Mouse (Mus musculus): Measurements from ENCODE around the gene Pmfbp1. TPM values are rescaled to one million over a fixed set of nuclear protein-coding genes. Genes with fewer than 3 reads are reported as not detected.

Gene Pmfbp1
- polyA plus RNA-seq, 1 experiment from 2014 or later: 0.12 TPM

DNA sequence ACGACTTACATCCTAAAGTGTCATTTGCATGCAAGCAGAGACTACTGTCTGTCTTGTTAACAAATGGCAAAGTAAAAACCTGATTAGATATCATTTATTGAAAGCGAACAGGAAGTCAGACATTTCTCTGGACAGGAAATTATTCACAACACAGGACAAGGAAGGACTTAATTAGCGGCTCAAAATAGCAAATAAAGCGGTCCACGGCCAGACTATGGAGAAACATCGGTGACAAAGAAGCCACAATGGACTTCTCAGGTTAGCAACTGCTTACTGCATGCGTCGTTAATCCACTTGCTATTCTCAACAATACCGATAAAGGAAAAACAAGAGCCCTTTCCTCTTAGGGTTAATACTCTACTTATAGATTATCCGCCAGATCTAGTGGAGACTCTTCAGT, 70.9 kb downstream of the Pmfbp1 start:
- H3K4me2 ChIP-seq (ENCODE audit: low read depth, severe bottlenecking): peak overlapping the region; percentile 74
- no peaks in the 10 kb centered on the region for H3K27me3 ChIP-seq (ENCODE audit: control insufficient read depth, insufficient read depth, low read length)
- ATAC-seq (ENCODE audit: insufficient number of reproducible peaks, low FRiP score, low TSS enrichment, low read depth): no peak
- H3K4me3 ChIP-seq (ENCODE audit: low read depth, low read length): peak overlapping the region; percentile 77
- H3K9me3 ChIP-seq (ENCODE audit: control insufficient read depth, low read length): no peaks in the 10 kb centered on the region
- H3K4me1 ChIP-seq (ENCODE audit: control insufficient read depth, insufficient read depth, low read length): peaks cover 3% of the 10 kb centered on the region; the same call in 1 of the 2 replicates
- 4% methylated on average over 10 of the region's 10 CpGs for WGBS
- DNase-seq (ENCODE audit: low spot score): no peak
- H3K27ac ChIP-seq (replicated peaks; ENCODE audit: low read depth, low read length): no peak overlapping the region
- peaks cover 15% of the 10 kb centered on the region for H3K36me3 ChIP-seq (ENCODE audit: control insufficient read depth, insufficient read depth, low read length)
- H3K9ac ChIP-seq (ENCODE audit: low read length): peak overlapping the region; percentile 96

DNA sequence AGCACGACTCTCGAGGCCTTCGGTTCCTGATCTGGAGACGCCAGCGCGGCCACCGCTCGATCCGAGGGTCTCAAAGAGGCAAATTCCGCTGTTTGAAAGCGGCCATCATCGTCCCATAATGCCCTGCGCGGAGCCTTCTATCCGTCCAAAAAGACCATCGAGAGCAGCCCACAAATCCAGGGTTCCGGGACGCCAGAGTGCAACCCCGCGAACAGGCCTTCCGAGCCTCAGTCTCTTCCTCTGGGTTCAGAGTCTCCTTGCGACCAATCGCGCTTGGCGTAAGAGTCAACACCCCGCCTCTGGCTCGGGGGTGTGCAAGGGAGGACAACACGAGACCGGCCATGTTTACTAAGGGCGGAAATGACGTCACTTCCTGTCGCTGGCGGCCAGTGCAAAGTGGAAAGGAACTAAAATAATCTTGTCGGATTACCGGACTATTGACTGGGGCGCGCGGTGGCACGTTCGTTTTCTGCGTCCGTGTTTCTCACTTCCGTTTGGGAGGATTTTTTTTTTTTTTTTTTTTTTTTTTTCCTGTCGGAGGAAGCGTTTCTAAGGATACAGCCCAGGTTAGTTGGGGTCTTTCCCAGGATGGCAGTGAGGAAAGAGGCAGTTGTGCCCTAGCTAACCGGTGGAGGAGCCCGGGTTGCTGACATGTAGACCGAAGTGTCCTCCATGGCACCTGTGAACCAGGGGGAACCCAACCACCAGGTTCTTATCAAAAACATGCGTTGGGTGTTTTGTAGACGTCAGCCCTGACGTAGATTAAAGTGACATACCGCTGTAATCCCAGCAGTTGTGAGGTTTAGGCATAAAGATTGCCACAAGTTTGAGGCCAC, 71.9 kb downstream of the Pmfbp1 start, which contains the start of the genes Dhx38 and Txnl4b:
Gene Dhx38, minus strand, starts transcription at position 364 of the 836 bp plus-strand sequence.
Gene Txnl4b, plus strand, starts transcription at position 395 of the 836 bp plus-strand sequence.
- Histone ChIP-seq H3K36me3 (ENCODE audit: control insufficient read depth, insufficient read depth, low read length) (peaks cover 7% of the 10 kb centered on the region), H3K4me2 (ENCODE audit: low read depth, severe bottlenecking) (peak within 1 kb of the TSS; percentile 74), H3K9ac (ENCODE audit: low read length) (peak within 1 kb of the TSS; percentile 96), H3K27ac (replicated peaks; ENCODE audit: low read depth, low read length) (peak within 1 kb of the TSS; percentile 78; the same call in 1 of the 2 replicates), H3K4me3 (ENCODE audit: low read depth, low read length) (peak within 1 kb of the TSS; percentile 77), H3K27me3 (ENCODE audit: control insufficient read depth, insufficient read depth, low read length) (no peaks in the 10 kb centered on the region), H3K9me3 (ENCODE audit: control insufficient read depth, low read length) (no peaks in the 10 kb centered on the region), H3K4me1 (ENCODE audit: control insufficient read depth, insufficient read depth, low read length) (peaks cover 3% of the 10 kb centered on the region; the same call in 1 of the 2 replicates)
- DNase-seq (ENCODE audit: low spot score) (peak; percentile 97), ATAC-seq (ENCODE audit: insufficient number of reproducible peaks, low FRiP score, low TSS enrichment, low read depth) (peak; percentile 99)
- WGBS: under 1% methylated on average over 52 of the region's 52 CpGs

DNA sequence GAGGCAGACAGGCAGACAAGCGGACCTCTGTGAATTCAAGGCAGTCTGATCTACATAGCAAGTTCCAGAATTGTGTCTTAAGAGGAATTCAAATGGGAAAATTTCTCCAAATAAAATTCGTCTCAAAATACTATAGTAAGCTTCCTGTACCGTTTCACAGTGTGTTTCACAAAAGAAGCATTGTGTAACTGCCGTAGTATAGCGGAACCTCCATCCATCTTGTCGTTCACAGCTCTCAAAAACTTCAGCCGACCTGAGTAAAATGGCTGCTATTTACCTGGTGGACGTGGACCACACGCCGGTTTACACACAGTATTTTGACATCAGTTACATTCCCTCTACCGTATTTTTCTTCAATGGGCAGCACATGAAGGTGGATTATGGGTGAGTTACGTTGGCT, 77.3 kb downstream of the Pmfbp1 start:
- H3K27ac ChIP-seq (replicated peaks; ENCODE audit: low read depth, low read length): no peak overlapping the region
- H3K9me3 ChIP-seq (ENCODE audit: control insufficient read depth, low read length): no peaks in the 10 kb centered on the region
- ATAC-seq (ENCODE audit: insufficient number of reproducible peaks, low FRiP score, low TSS enrichment, low read depth): no peak
- H3K4me1 ChIP-seq (ENCODE audit: control insufficient read depth, insufficient read depth, low read length): no peaks in the 10 kb centered on the region
- no peaks in the 10 kb centered on the region for H3K36me3 ChIP-seq (ENCODE audit: control insufficient read depth, insufficient read depth, low read length)
- H3K4me3 ChIP-seq (ENCODE audit: low read depth, low read length): no peak overlapping the region
- DNase-seq (ENCODE audit: low spot score): no peak
- H3K9ac ChIP-seq (ENCODE audit: low read length): no peak overlapping the region
- H3K27me3 ChIP-seq (ENCODE audit: control insufficient read depth, insufficient read depth, low read length): no peaks in the 10 kb centered on the region
- no peak overlapping the region for H3K4me2 ChIP-seq (ENCODE audit: low read depth, severe bottlenecking)
- WGBS: 91% methylated on average over 12 of the region's 12 CpGs

DNA sequence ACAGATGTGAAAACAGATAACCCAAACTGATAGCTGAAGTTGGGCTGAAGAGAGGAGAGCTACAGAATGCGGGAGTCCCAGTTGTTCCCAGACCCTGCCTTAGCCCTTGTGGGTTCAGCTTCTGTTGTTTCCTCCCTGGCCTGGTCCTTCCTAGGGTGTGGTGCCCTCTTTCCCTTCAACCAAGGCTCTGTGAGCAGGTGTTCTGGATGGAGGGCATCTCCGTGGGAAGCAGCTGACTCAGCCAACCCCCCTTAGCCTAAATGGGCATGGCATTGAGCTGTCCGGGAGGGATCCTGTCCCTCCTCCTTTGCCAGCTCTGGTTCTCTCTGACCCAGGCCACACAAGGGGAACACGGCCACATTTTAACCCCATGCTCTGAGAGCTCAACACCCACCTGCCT, 82.5 kb downstream of the Pmfbp1 start:
- H3K4me3 ChIP-seq (ENCODE audit: low read depth, low read length): no peak overlapping the region
- no peak overlapping the region for H3K4me2 ChIP-seq (ENCODE audit: low read depth, severe bottlenecking)
- 78% methylated on average over 4 of the region's 4 CpGs for WGBS
- no peak for DNase-seq (ENCODE audit: low spot score)
- no peaks in the 10 kb centered on the region for H3K36me3 ChIP-seq (ENCODE audit: control insufficient read depth, insufficient read depth, low read length)
- H3K9ac ChIP-seq (ENCODE audit: low read length): no peak overlapping the region
- no peaks in the 10 kb centered on the region for H3K27me3 ChIP-seq (ENCODE audit: control insufficient read depth, insufficient read depth, low read length)
- H3K9me3 ChIP-seq (ENCODE audit: control insufficient read depth, low read length): no peaks in the 10 kb centered on the region
- no peaks in the 10 kb centered on the region for H3K4me1 ChIP-seq (ENCODE audit: control insufficient read depth, insufficient read depth, low read length)
- H3K27ac ChIP-seq (replicated peaks; ENCODE audit: low read depth, low read length): no peak overlapping the region
- ATAC-seq (ENCODE audit: insufficient number of reproducible peaks, low FRiP score, low TSS enrichment, low read depth): no peak

DNA sequence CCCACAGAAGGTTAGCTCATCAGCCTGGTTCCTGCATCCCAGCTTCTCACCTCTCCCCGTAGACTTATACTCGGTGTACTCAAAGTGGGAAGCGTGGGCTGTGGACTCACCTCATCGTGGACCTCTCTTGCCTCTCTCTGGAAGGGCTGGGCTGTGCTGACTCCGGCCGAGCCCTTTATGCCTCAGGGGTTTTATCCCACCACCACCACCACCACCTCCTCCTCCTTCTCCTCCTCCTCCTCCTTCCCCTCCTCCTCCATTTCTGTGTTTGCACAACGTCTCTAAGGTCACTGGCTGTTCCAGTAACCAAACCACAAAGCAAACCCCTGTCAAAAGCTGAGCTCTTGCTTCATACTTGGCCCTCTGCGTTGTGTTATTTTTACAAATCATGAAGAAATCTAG, 85.1 kb downstream of the Pmfbp1 start, which contains the start of gene Hp:
Gene Hp, minus strand, starts transcription at position 273 of the 402 bp plus-strand sequence.
- DNase-seq (ENCODE audit: low spot score): no peak
- Histone ChIP-seq H3K9me3 (ENCODE audit: control insufficient read depth, low read length) (no peaks in the 10 kb centered on the region; the same call in 1 of the 2 replicates), H3K4me3 (ENCODE audit: low read depth, low read length) (no peak within 1 kb of the TSS), H3K27me3 (ENCODE audit: control insufficient read depth, insufficient read depth, low read length) (no peaks in the 10 kb centered on the region), H3K36me3 (ENCODE audit: control insufficient read depth, insufficient read depth, low read length) (no peaks in the 10 kb centered on the region), H3K27ac (replicated peaks; ENCODE audit: low read depth, low read length) (no peak within 1 kb of the TSS), H3K9ac (ENCODE audit: low read length) (no peak within 1 kb of the TSS), H3K4me2 (ENCODE audit: low read depth, severe bottlenecking) (no peak within 1 kb of the TSS), H3K4me1 (ENCODE audit: control insufficient read depth, insufficient read depth, low read length) (no peaks in the 10 kb centered on the region)
- WGBS: 77% methylated on average over 8 of the region's 8 CpGs
- ATAC-seq (ENCODE audit: insufficient number of reproducible peaks, low FRiP score, low TSS enrichment, low read depth): no peak

DNA sequence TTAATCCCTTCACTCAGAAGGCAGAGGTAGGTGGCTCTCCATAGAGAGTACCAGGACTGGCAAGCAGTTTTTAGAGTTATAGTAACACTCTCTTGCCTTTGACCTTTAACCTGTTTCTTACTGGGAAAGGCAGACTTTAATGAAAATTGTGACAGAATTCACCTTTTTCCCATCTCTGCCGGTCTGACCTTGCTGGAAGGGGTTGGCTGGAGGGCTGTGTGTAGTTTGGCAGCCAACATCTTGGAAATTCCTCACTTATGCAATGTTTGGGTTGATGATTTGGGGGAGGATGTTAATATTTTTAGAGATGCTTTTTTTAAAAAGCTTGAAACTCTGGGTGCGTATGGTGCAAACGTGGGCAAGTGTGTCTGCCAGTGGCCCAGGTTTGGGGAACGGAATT, 90.5 kb downstream of the Pmfbp1 start:
- H3K36me3 ChIP-seq (ENCODE audit: control insufficient read depth, insufficient read depth, low read length): no peaks in the 10 kb centered on the region
- WGBS: 84% methylated on average over 4 of the region's 4 CpGs
- no peaks in the 10 kb centered on the region for H3K4me1 ChIP-seq (ENCODE audit: control insufficient read depth, insufficient read depth, low read length)
- H3K4me3 ChIP-seq (ENCODE audit: low read depth, low read length): no peak overlapping the region
- H3K4me2 ChIP-seq (ENCODE audit: low read depth, severe bottlenecking): no peak overlapping the region
- DNase-seq (ENCODE audit: low spot score) (no peak), ATAC-seq (ENCODE audit: insufficient number of reproducible peaks, low FRiP score, low TSS enrichment, low read depth) (no peak)
- H3K9me3 ChIP-seq (ENCODE audit: control insufficient read depth, low read length): no peaks in the 10 kb centered on the region; the same call in 1 of the 2 replicates
- no peak overlapping the region for H3K27ac ChIP-seq (replicated peaks; ENCODE audit: low read depth, low read length)
- no peaks in the 10 kb centered on the region for H3K27me3 ChIP-seq (ENCODE audit: control insufficient read depth, insufficient read depth, low read length)
- H3K9ac ChIP-seq (ENCODE audit: low read length): no peak overlapping the region

DNA sequence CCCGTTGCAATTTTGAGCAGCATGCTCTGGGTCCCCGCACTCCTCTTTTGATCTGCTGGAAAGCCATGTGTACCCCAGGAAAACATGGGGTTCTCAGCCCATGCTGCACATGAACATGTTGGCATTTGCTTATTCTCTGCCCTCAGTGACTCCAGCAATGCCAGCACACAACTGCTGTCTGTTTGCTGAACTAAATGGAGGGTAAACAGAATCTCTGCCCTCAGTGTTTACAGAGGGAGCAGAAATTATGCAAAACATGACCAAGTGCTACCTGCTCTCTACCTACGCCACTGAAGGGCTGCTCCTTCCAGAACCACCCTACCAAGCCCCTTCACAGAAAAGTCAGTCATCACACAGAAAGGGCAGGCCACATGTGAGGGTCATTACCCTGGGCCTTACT, 91.0 kb downstream of the Pmfbp1 start:
- H3K4me1 ChIP-seq (ENCODE audit: control insufficient read depth, insufficient read depth, low read length): no peaks in the 10 kb centered on the region
- no peak overlapping the region for H3K9ac ChIP-seq (ENCODE audit: low read length)
- H3K4me2 ChIP-seq (ENCODE audit: low read depth, severe bottlenecking): no peak overlapping the region
- H3K27me3 ChIP-seq (ENCODE audit: control insufficient read depth, insufficient read depth, low read length): no peaks in the 10 kb centered on the region
- 88% methylated on average over 3 of the region's 3 CpGs for WGBS
- no peak for ATAC-seq (ENCODE audit: insufficient number of reproducible peaks, low FRiP score, low TSS enrichment, low read depth)
- no peak overlapping the region for H3K4me3 ChIP-seq (ENCODE audit: low read depth, low read length)
- H3K27ac ChIP-seq (replicated peaks; ENCODE audit: low read depth, low read length): no peak overlapping the region
- no peaks in the 10 kb centered on the region for H3K36me3 ChIP-seq (ENCODE audit: control insufficient read depth, insufficient read depth, low read length)
- H3K9me3 ChIP-seq (ENCODE audit: control insufficient read depth, low read length): no peaks in the 10 kb centered on the region; the same call in 1 of the 2 replicates
- DNase-seq (ENCODE audit: low spot score): no peak

DNA sequence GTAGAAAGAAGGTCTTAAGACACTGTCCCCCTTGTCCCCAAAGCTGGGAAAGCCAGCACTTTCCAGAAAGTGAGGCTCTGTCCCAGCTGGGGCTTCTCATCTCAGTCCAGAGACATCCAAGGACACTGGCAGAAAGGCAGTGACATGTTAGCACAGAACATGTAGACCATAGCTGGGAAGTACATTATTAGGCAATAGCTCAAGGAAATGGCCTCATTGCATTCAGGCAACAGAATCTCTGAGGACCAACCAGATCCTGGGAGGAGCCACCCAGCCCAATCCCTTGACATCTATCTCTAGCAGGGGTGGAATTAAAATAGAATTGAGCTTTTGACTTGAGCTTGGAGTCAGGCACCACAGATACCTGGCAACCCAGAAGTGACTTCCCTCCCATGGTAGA, 91.8 kb downstream of the Pmfbp1 start:
- no peaks in the 10 kb centered on the region; the same call in 1 of the 2 replicates for H3K9me3 ChIP-seq (ENCODE audit: control insufficient read depth, low read length)
- DNase-seq (ENCODE audit: low spot score): no peak
- no peak for ATAC-seq (ENCODE audit: insufficient number of reproducible peaks, low FRiP score, low TSS enrichment, low read depth)
- H3K27ac ChIP-seq (replicated peaks; ENCODE audit: low read depth, low read length): no peak overlapping the region
- H3K4me1 ChIP-seq (ENCODE audit: control insufficient read depth, insufficient read depth, low read length): no peaks in the 10 kb centered on the region
- H3K36me3 ChIP-seq (ENCODE audit: control insufficient read depth, insufficient read depth, low read length): no peaks in the 10 kb centered on the region
- H3K9ac ChIP-seq (ENCODE audit: low read length): no peak overlapping the region
- H3K4me2 ChIP-seq (ENCODE audit: low read depth, severe bottlenecking): no peak overlapping the region
- no peaks in the 10 kb centered on the region for H3K27me3 ChIP-seq (ENCODE audit: control insufficient read depth, insufficient read depth, low read length)
- no peak overlapping the region for H3K4me3 ChIP-seq (ENCODE audit: low read depth, low read length)

All from limb, embryonic 11.5 days (tissue).